Mouse (Mus musculus): ENCODE results near the gene Gm17651. TPM values are rescaled to one million over a fixed set of nuclear protein-coding genes. Genes with fewer than 3 reads are reported as not detected.
A peak's percentile ranks its signal among the peaks of the same experiment; 100 is the strongest.

Gene Gm17651
- total RNA-seq, 1 experiment from 2014 or later = not detected

- DNase-seq = peak; percentile 84
These were observed 46.0 kb downstream of the Gm17651 start, which contains the start of gene Fmo5 for GRCm38 (mm10) chr3:97628391-97629001. TSS of gene Fmo5 (plus strand) at chr3:97628804.

DNA sequence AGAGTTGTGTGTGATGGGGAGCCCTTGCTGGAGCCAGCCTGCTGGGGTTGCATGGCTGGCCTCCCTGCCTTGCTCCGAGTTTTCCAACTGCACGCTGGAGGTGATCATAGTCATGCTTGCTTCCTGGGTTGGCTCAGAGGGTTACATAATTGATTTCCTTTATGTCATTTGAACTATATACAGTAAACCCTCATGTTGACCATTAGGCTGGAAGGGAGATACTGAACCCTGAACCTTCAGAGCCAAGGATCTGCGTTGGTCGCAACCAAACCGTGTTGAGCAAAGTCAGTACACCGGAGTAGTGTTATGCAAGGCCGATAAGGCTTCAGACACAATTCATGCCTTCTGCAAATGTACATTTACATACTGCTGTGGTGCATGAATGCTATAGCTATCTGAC is 46.6 kb downstream of the Gm17651 start:
- no peak for DNase-seq

DNA sequence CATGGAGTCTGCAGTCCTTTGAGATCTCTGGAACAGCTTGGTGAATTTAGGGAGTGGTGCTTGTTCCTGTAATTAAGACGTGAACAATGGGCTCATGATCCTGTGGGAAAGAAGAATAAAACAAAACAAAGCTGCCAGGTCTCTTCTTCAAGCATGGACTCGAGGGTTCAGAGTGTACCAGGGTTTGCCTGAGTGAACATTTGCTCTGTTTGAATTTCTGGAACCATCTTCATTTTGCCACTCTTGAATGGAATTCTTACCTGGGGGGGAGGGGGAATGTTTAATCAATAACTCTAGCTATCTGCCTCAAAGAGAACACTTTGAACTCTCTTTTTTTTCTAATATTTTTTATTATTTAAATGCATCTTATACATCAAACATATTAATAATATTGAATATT is 49.9 kb downstream of the Gm17651 start:
- DNase-seq = no peak

Small RNA genes lying within 50 kb of the gene (microRNA-seq; reads per million reads assigned to microRNA genes)
- 0 reads per million in 2 experiments for gene Mir7225

Other genes with a start within 250 kb of the Gm17651 start
- 12.0 and 13.3 TPM in 2 replicates for gene Chd1l, start 64.5 kb downstream of the Gm17651 start, total RNA-seq (2021)
- 9.8 and 35.2 TPM in 2 replicates for gene Fmo5, start 45.9 kb downstream of the Gm17651 start, total RNA-seq (2021)
- gene Prkab2, start 16.5 kb downstream of the Gm17651 start, total RNA-seq (2021) = 6.4 and 7.8 TPM in 2 replicates
- gene Pde4dip, start 214.0 kb upstream of the Gm17651 start, total RNA-seq (2021) = 35.6 and 40.9 TPM in 2 replicates
- 95.8 and 101 TPM in 2 replicates for gene Sec22b, start 226.5 kb upstream of the Gm17651 start, total RNA-seq (2021)